Mouse (Mus musculus) skeletal muscle tissue, adult 2 months (tissue): ENCODE measurements around the gene Car2.

Experiments
- DNase-seq: peaks from one replicate; pipeline ENCODE4 v3.0.0-alpha.2; 2012; ENCODE audit warnings: low read depth, low spot score

Car2 gene

GRCm38 (mm10) chr3:14878749-14879223 is 7.3 kb upstream of the Car2 start:
- DNase-seq, result no peak

GRCm38 (mm10) chr3:14879293-14879692 is 6.8 kb upstream of the Car2 start:
- DNase-seq, result no peak

- DNase-seq, result no peak
These were observed 5.8 kb upstream of the Car2 start for GRCm38 (mm10) chr3:14880277-14880676.

GRCm38 (mm10) chr3:14882005-14882404 is 4.1 kb upstream of the Car2 start:
- DNase-seq, result no peak

- no peak for DNase-seq
These were observed 3.3 kb upstream of the Car2 start for GRCm38 (mm10) chr3:14882756-14883155.

GRCm38 (mm10) chr3:14884826-14885225 is 1.2 kb upstream of the Car2 start:
- no peak for DNase-seq

- no peak for DNase-seq
These were observed 1.1 kb downstream of the Car2 start for GRCm38 (mm10) chr3:14887134-14887666.

GRCm38 (mm10) chr3:14887686-14888295 is 1.7 kb downstream of the Car2 start:
- no peak for DNase-seq

GRCm38 (mm10) chr3:14888549-14888948 is 2.5 kb downstream of the Car2 start:
- DNase-seq, result no peak

- DNase-seq, result no peak
These were observed 3.0 kb downstream of the Car2 start for GRCm38 (mm10) chr3:14889085-14889484.

- no peak for DNase-seq
These were observed 3.8 kb downstream of the Car2 start for GRCm38 (mm10) chr3:14889716-14890409.

- no peak for DNase-seq
These were observed 6.9 kb downstream of the Car2 start for GRCm38 (mm10) chr3:14892991-14893390.

- DNase-seq, result no peak
These were observed 7.6 kb downstream of the Car2 start for GRCm38 (mm10) chr3:14893700-14894099.

GRCm38 (mm10) chr3:14895333-14895732 is 9.3 kb downstream of the Car2 start:
- no peak for DNase-seq

- no peak for DNase-seq
These were observed 11.7 kb downstream of the Car2 start for GRCm38 (mm10) chr3:14897770-14898169.

GRCm38 (mm10) chr3:14903380-14903779 is 17.3 kb downstream of the Car2 start:
- DNase-seq, result no peak

GRCm38 (mm10) chr3:14904165-14904564 is 18.1 kb downstream of the Car2 start:
- no peak for DNase-seq

- DNase-seq, result no peak
These were observed 21.2 kb downstream of the Car2 start for GRCm38 (mm10) chr3:14907271-14907670.

GRCm38 (mm10) chr3:14911992-14912582 is 26.0 kb downstream of the Car2 start:
- no peak for DNase-seq

- no peak for DNase-seq
These were observed 27.7 kb downstream of the Car2 start for GRCm38 (mm10) chr3:14913774-14914173.

GRCm38 (mm10) chr3:14915355-14915754 is 29.3 kb downstream of the Car2 start:
- DNase-seq, result no peak

GRCm38 (mm10) chr3:14917261-14917660 is 31.2 kb downstream of the Car2 start:
- no peak for DNase-seq

GRCm38 (mm10) chr3:14944706-14945105 is 58.6 kb downstream of the Car2 start:
- DNase-seq, result no peak
